Mouse (Mus musculus) heart, embryonic 15.5 days (tissue): Measurements from ENCODE around the gene Adam22. TPM values are rescaled to one million over a fixed set of nuclear protein-coding genes. Genes with fewer than 3 reads are reported as not detected.

Experiments
- ATAC-seq: fragments of 200-750 bp; cut with Nextera tagmentation; replicated peaks from 2 replicates; pipeline ENCODE4 v1.8.0; 2017; ENCODE audit warnings: low read depth, moderate TSS enrichment; ENCODE audit not compliant: insufficient number of reproducible peaks, insufficient read depth, low FRiP score
- H3K27ac ChIP-seq: fragments of 300-500 bp; sonication (generic); 2 replicates; pipeline ENCODE4 v1.5.1; 2015; ENCODE audit warnings: mild to moderate bottlenecking, inconsistent platforms
- H3K27me3 ChIP-seq: fragments of 300-500 bp; sonication (generic); 2 replicates; pipeline ENCODE4 v1.6.1; 2015; ENCODE audit warnings: inconsistent platforms
- H3K36me3 ChIP-seq: fragments of 300-500 bp; sonication (generic); 2 replicates; pipeline ENCODE4 v1.6.1; 2015; ENCODE audit warnings: mild to moderate bottlenecking, inconsistent platforms
- H3K4me1 ChIP-seq: fragments of 300-500 bp; sonication (generic); replicated peaks from 2 replicates; pipeline ENCODE4 v1.6.1; 2015; ENCODE audit warnings: inconsistent platforms
- H3K4me2 ChIP-seq: fragments of 300-500 bp; sonication (generic); 2 replicates; pipeline ENCODE4 v1.6.1; 2015; ENCODE audit warnings: inconsistent platforms, mild to moderate bottlenecking, moderate library complexity
- H3K4me3 ChIP-seq: fragments of 300-500 bp; sonication (generic); 2 replicates; pipeline ENCODE4 v1.5.1; 2015; ENCODE audit warnings: mild to moderate bottlenecking, inconsistent platforms
- H3K9ac ChIP-seq: fragments of 300-500 bp; sonication (generic); 2 replicates; pipeline ENCODE4 v1.6.1; 2015; ENCODE audit warnings: mild to moderate bottlenecking, inconsistent platforms
- H3K9me3 ChIP-seq: fragments of 300-500 bp; sonication (generic); replicated peaks from 2 replicates; pipeline ENCODE4 v1.6.1; 2016; ENCODE audit warnings: inconsistent platforms
- WGBS: fragments of 180-500 bp; shearing (Covaris S2); methylation state at CpG from one replicate; pipeline ENCODE4 v1.1.7; 2015; ENCODE audit warnings: mixed read lengths; 5-methylcytosine and 5-hydroxymethylcytosine counted together
- polyA plus RNA-seq: library from polyadenylated mRNA; unstranded; fragments of >200 nt; fragmentation: Nextera tagmentation; extraction: Ambion mirVana; gene quantifications from 2 replicates; pipeline ENCODE4 v1.2.1, GENCODE M21; 2015

Gene Adam22
- 6.9 and 7.9 TPM in 2 replicates for polyA plus RNA-seq

GRCm38 (mm10) chr5:8367614-8368327 lies at the start of gene Adam22:
Gene Adam22 (minus strand): TSS chr5:8368160.
- peak; percentile 96 for ATAC-seq
- H3K9me3 ChIP-seq = no peaks in the 10 kb centered on the region
- peak within 1 kb of the TSS; percentile 79 for H3K9ac ChIP-seq
- peak within 1 kb of the TSS; percentile 82 for H3K4me3 ChIP-seq
- peak within 1 kb of the TSS; percentile 63 for H3K27ac ChIP-seq
- 0 out of 2 replicates have a peak, but pooled peaks cover 6% of the 10 kb centered on the region for H3K27me3 ChIP-seq
- peak within 1 kb of the TSS; percentile 96 for H3K4me2 ChIP-seq
- peaks cover 8% of the 10 kb centered on the region; the same call in 1 of the 2 replicates for H3K4me1 ChIP-seq
- no peaks in the 10 kb centered on the region for H3K36me3 ChIP-seq
- under 1% methylated on average over 55 of the region's 55 CpGs for WGBS

- H3K9ac ChIP-seq = no peak overlapping the region
- H3K4me2 ChIP-seq = no peak overlapping the region
- WGBS = 44% methylated on average over 1 of the region's 1 CpGs
- no peaks in the 10 kb centered on the region for H3K27me3 ChIP-seq
- H3K9me3 ChIP-seq = no peaks in the 10 kb centered on the region
- H3K4me3 ChIP-seq = no peak overlapping the region
- H3K36me3 ChIP-seq = peaks cover 22% of the 10 kb centered on the region; the same call in 1 of the 2 replicates
- no peak for ATAC-seq
- peaks cover 9% of the 10 kb centered on the region for H3K4me1 ChIP-seq
- no peak overlapping the region for H3K27ac ChIP-seq
Measured at GRCm38 (mm10) chr5:8417443-8417842, 49.5 kb upstream of the Adam22 start.

DNA sequence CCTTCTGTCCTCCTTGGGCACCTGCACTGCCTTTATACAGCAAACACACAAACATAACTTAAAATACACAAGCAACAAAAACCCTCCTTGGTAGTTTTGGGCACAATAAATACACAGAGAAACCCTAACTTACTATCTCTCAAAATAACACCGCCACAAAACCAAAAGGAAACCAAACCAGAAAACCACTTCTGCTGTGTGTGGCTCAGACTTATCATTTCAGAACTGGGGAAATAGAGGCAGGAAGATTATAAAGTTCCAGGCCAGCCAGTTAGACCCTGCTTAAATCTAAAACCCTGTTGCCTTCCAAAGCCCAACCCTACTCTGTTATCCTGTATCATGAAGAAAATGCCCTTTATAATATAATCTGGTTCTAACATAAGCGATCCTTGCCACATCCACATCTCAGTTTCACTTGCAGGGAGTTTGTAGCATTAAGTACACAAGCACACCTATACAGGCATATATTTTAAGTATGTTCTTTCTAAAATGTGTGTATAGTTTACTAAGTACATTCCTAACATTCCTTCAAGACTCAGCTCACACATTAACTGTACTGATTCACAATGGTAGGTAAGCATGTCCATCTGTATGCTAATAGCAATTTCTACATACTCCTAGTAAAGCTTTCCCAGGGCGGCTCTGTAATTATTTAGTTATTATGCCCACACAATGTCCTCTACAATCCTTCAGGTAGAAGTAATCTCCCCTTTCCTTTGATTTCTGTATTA lies 48.9 kb upstream of the Adam22 start:
- ATAC-seq = no peak
- Histone ChIP-seq H3K27ac (no peak overlapping the region), H3K4me1 (peaks cover 9% of the 10 kb centered on the region), H3K9me3 (no peaks in the 10 kb centered on the region), H3K9ac (no peak overlapping the region), H3K27me3 (no peaks in the 10 kb centered on the region), H3K4me2 (no peak overlapping the region), H3K4me3 (no peak overlapping the region), H3K36me3 (peaks cover 24% of the 10 kb centered on the region; the same call in 1 of the 2 replicates)
- 82% methylated on average over 3 of the region's 3 CpGs for WGBS

DNA sequence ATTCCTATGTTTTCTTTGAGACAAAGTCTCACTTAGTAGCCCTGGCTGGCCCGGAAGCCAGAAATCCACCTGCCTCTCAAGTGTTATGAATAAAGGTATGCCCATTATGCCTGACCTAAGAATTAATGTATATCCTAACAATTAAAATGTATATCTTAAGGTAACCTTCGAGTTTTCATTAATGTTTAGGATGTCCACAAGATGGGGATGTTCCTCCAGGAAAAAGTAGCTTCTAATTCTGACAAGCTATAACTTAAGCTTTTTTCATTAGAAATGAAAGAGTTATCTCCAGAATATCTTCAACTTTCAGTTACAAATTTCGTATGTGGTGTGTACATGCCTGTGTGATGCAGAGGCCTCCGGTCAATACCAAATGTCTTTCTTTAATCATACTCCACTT lies 40.8 kb upstream of the Adam22 start:
- ATAC-seq = no peak
- WGBS = 91% methylated on average over 4 of the region's 4 CpGs

GRCm38 (mm10) chr5:8397587-8398249 lies 29.8 kb upstream of the Adam22 start:
- no peak overlapping the region for H3K27ac ChIP-seq
- no peaks in the 10 kb centered on the region for H3K9me3 ChIP-seq
- WGBS = 93% methylated on average over 13 of the region's 13 CpGs
- H3K4me2 ChIP-seq = no peak overlapping the region
- no peaks in the 10 kb centered on the region for H3K27me3 ChIP-seq
- no peaks in the 10 kb centered on the region for H3K4me1 ChIP-seq
- ATAC-seq = no peak
- no peak overlapping the region for H3K9ac ChIP-seq
- H3K4me3 ChIP-seq = no peak overlapping the region
- H3K36me3 ChIP-seq = peaks cover 33% of the 10 kb centered on the region

More for the DNA sequence above, 40.8 kb upstream of the Adam22 start:
- Histone ChIP-seq H3K9ac (no peak overlapping the region), H3K27me3 (no peaks in the 10 kb centered on the region), H3K4me3 (no peak overlapping the region), H3K4me1 (no peaks in the 10 kb centered on the region), H3K4me2 (no peak overlapping the region), H3K36me3 (peaks cover 46% of the 10 kb centered on the region), H3K9me3 (no peaks in the 10 kb centered on the region), H3K27ac (no peak overlapping the region)

DNA sequence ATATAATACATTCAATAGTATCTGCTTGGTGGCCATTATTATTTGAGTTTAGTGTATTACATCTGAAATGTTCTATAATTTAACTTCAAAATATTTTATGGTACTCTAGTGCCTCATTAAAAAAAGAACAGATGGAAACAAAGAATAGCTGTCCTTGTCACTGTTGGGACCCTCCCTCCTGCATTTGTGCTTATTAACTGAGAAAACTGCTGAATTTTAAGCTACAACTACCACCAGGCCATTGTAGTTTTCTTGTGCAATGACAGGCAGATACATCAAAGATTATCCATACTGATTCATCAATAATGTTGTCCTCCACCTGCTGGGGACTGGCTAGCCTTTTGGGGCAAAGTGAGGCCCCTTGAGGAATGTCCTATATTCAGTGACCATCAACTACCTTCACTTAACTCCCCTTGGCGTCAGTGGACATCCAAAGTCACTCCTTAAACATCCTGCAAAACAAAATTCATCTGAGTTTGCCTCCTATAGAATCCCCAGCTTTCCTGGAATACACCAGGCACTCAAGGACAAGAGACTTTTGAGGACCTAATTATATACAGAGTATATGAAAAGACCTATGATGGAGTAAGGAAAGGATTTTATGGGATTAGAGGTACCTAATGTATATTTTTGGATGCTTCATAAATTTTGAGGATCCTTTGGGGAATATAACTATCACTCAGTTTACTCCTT lies 26.1 kb upstream of the Adam22 start:
- H3K9me3 ChIP-seq = no peaks in the 10 kb centered on the region
- ATAC-seq = no peak
- WGBS = 72% methylated on average over 1 of the region's 1 CpGs

DNA sequence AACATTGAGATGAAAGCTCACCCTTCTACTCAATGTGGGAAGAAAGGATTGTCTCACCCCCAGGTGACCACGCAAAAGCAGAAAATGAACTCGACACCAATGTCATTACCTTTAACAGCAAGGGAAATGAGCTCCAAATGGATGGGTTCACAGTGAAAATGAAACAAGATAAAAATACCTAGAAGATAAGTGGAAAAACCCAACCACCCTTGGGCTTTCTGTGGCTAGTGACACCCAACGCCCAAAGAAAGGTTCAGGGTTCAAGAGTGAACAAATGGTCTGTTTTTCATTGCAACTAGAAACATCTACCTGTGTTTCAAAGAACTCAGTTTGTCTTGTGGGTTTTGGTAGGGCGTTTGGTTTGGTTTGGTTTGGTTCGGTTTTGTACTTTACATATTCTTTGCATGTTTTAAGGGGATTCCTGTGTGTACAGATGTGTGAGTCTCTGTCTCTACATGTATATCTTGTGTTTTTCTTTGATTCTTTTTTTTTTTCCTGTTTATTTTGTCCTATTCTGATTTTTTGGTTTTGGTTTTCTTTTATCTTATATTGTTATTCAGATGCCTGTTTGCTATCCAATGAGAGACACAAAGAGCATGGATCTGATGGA lies 6.4 kb upstream of the Adam22 start:
- Histone ChIP-seq H3K9ac (no peak overlapping the region), H3K4me3 (no peak overlapping the region), H3K27me3 (no peaks in the 10 kb centered on the region), H3K4me1 (no peaks in the 10 kb centered on the region), H3K36me3 (no peaks in the 10 kb centered on the region), H3K27ac (no peak overlapping the region), H3K9me3 (no peaks in the 10 kb centered on the region), H3K4me2 (no peak overlapping the region)
- ATAC-seq = no peak
- 69% methylated on average over 5 of the region's 5 CpGs for WGBS

More for the DNA sequence above, 26.1 kb upstream of the Adam22 start:
- H3K4me2 ChIP-seq = no peak overlapping the region
- no peak overlapping the region for H3K4me3 ChIP-seq
- peaks cover 13% of the 10 kb centered on the region for H3K36me3 ChIP-seq
- no peaks in the 10 kb centered on the region for H3K27me3 ChIP-seq
- H3K9ac ChIP-seq = no peak overlapping the region
- no peak overlapping the region for H3K27ac ChIP-seq
- H3K4me1 ChIP-seq = no peaks in the 10 kb centered on the region

- Histone ChIP-seq H3K27me3 (0 out of 2 replicates have a peak, but pooled peaks cover 6% of the 10 kb centered on the region), H3K9ac (no peak overlapping the region), H3K9me3 (no peaks in the 10 kb centered on the region), H3K27ac (no peak overlapping the region), H3K4me3 (no peak overlapping the region), H3K4me1 (no peaks in the 10 kb centered on the region), H3K36me3 (no peaks in the 10 kb centered on the region), H3K4me2 (no peak overlapping the region)
- no peak for ATAC-seq
- 79% methylated on average over 4 of the region's 4 CpGs for WGBS
Measured at GRCm38 (mm10) chr5:8373415-8373814, 5.5 kb upstream of the Adam22 start.

- Histone ChIP-seq H3K4me1 (peaks cover 8% of the 10 kb centered on the region; the same call in 1 of the 2 replicates), H3K27me3 (0 out of 2 replicates have a peak, but pooled peaks cover 6% of the 10 kb centered on the region), H3K4me3 (no peak overlapping the region), H3K9me3 (no peaks in the 10 kb centered on the region), H3K9ac (no peak overlapping the region), H3K4me2 (no peak overlapping the region), H3K27ac (no peak overlapping the region), H3K36me3 (no peaks in the 10 kb centered on the region)
- 69% methylated on average over 5 of the region's 5 CpGs for WGBS
- no peak for ATAC-seq
Measured at GRCm38 (mm10) chr5:8368781-8369180, 821 bp upstream of the Adam22 start.

- H3K4me3 ChIP-seq = peak overlapping the region; percentile 82
- H3K4me2 ChIP-seq = peak overlapping the region; percentile 96
- H3K4me1 ChIP-seq = peaks cover 8% of the 10 kb centered on the region; the same call in 1 of the 2 replicates
- H3K27ac ChIP-seq = no peak overlapping the region
- 37% methylated on average over 7 of the region's 7 CpGs for WGBS
- H3K9ac ChIP-seq = no peak overlapping the region
- 0 out of 2 replicates have a peak, but pooled peaks cover 6% of the 10 kb centered on the region for H3K27me3 ChIP-seq
- no peak for ATAC-seq
- H3K9me3 ChIP-seq = no peaks in the 10 kb centered on the region
- H3K36me3 ChIP-seq = no peaks in the 10 kb centered on the region
Measured at GRCm38 (mm10) chr5:8368328-8368692, 350 bp upstream of the Adam22 start.
